Mouse (Mus musculus) hindlimb bud, embryonic 11.5 days (tissue): ENCODE measurements around the gene Vwa7.

Experiments
- DNase-seq: peaks from one replicate; pipeline ENCODE4 v3.0.0-alpha.2; 2012; ENCODE audit warnings: low read depth, low spot score; ENCODE audit errors: extremely low spot score

Vwa7 gene

GRCm38 (mm10) chr17:35061299-35061698 lies 44.9 kb downstream of the Vwa7 start:
- DNase-seq = no peak

- no peak for DNase-seq
Measured at GRCm38 (mm10) chr17:35063466-35063865, 47.1 kb downstream of the Vwa7 start.

GRCm38 (mm10) chr17:35064378-35064877 lies 48.0 kb downstream of the Vwa7 start:
- no peak for DNase-seq

- no peak for DNase-seq
Measured at GRCm38 (mm10) chr17:35064951-35065947, 48.9 kb downstream of the Vwa7 start, which contains the start of gene Ly6g6c. Gene Ly6g6c (plus strand): TSS chr17:35065388.

GRCm38 (mm10) chr17:35066084-35066483 lies 49.7 kb downstream of the Vwa7 start, which contains the start of gene Mpig6b:
Gene Mpig6b (minus strand): TSS chr17:35066184.
- DNase-seq = no peak

GRCm38 (mm10) chr17:35068213-35068914 lies 52.0 kb downstream of the Vwa7 start:
- DNase-seq = no peak

- DNase-seq = no peak
Measured at GRCm38 (mm10) chr17:35070556-35071229, 54.3 kb downstream of the Vwa7 start.

- no peak for DNase-seq
Measured at GRCm38 (mm10) chr17:35071454-35071853, 55.1 kb downstream of the Vwa7 start.

- DNase-seq = no peak
Measured at GRCm38 (mm10) chr17:35074097-35074496, 57.7 kb downstream of the Vwa7 start.
